Mouse (Mus musculus): ENCODE measurements at regions not wholly inside any gene's neighbourhood (a gene's known extent, or its start where the extent isn't known, plus 50 kb on each side); places are given as distances from the start of the nearest gene placed in this dataset.
A peak's percentile ranks its signal among the peaks of the same experiment; 100 is the strongest.

DNA sequence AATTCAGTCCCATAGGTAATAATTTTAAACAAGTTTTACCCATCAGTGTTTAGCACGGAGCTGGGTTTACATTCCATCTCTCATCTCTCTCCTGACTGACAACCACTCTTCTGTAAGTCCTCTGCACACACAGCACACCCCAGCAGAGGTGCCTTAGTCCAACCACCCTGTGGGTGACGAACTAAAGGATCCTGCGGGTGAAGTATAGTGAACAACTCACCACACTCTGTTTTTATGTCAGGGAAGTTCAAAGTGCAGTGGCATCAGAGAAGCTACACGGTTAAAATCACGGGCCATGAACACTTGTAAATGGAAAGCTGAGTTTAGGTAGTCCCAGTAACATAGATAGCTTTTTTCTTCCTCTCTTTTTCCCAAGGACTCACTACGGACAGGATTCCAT lies 157.1 kb downstream of the Dyrk2 start:
- no peak overlapping the region for H3K4me2 ChIP-seq (replicated peaks; ENCODE audit: low read depth, low read length)
- no peaks in the 10 kb centered on the region for H3K27me3 ChIP-seq (ENCODE audit: insufficient read depth, low read length)
- H3K36me3 ChIP-seq (ENCODE audit: insufficient read depth, low read length): no peaks in the 10 kb centered on the region
- no peaks in the 10 kb centered on the region for H3K9me3 ChIP-seq (ENCODE audit: low read length)
- peaks cover 10% of the 10 kb centered on the region; the same call in 1 of the 2 replicates for H3K4me1 ChIP-seq (ENCODE audit: insufficient read depth, low read length)
- no peak overlapping the region for H3K4me3 ChIP-seq (ENCODE audit: low read length)
- WGBS: 58% methylated on average over 6 of the region's 6 CpGs
- no peak overlapping the region for H3K9ac ChIP-seq (replicated peaks; ENCODE audit: low read length)
- H3K27ac ChIP-seq (ENCODE audit: low read length): no peak overlapping the region
- no peak for ATAC-seq (ENCODE audit: low FRiP score, low TSS enrichment)

GRCm38 (mm10) chr10:118714179-118714581 lies 155.8 kb downstream of the Dyrk2 start:
- WGBS: 81% methylated on average over 17 of the region's 17 CpGs
- Histone ChIP-seq H3K4me1 (ENCODE audit: insufficient read depth, low read length) (peaks cover 10% of the 10 kb centered on the region; the same call in 1 of the 2 replicates), H3K9me3 (ENCODE audit: low read length) (no peaks in the 10 kb centered on the region), H3K9ac (replicated peaks; ENCODE audit: low read length) (no peak overlapping the region), H3K36me3 (ENCODE audit: insufficient read depth, low read length) (no peaks in the 10 kb centered on the region), H3K27me3 (ENCODE audit: insufficient read depth, low read length) (no peaks in the 10 kb centered on the region), H3K27ac (ENCODE audit: low read length) (no peak overlapping the region), H3K4me2 (replicated peaks; ENCODE audit: low read depth, low read length) (no peak overlapping the region), H3K4me3 (ENCODE audit: low read length) (no peak overlapping the region)
- no peak for ATAC-seq (ENCODE audit: low FRiP score, low TSS enrichment)

DNA sequence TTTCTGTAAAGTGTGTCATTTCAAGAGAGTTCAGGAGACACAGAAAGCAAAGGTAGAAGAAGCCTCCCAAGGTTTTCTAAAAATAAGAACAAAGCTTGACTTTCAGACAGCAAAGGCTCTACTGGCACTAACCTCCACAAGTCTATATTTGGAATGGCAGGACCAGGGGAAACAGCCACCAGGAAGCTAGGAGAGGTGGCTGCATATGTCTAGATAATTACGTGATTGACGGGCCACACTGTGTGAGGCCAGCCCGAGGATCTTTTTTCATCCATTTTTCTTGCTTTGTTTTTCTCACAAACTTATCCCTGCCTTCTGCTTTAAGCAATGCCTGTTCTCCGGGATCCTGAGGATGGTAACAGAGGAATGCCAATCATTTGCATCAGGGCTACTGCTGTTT lies 155.4 kb downstream of the Dyrk2 start:
- Histone ChIP-seq H3K36me3 (ENCODE audit: insufficient read depth, low read length) (no peaks in the 10 kb centered on the region), H3K27ac (ENCODE audit: low read length) (no peak overlapping the region), H3K27me3 (ENCODE audit: insufficient read depth, low read length) (no peaks in the 10 kb centered on the region), H3K9me3 (ENCODE audit: low read length) (no peaks in the 10 kb centered on the region), H3K4me2 (replicated peaks; ENCODE audit: low read depth, low read length) (no peak overlapping the region), H3K4me1 (ENCODE audit: insufficient read depth, low read length) (peaks cover 10% of the 10 kb centered on the region; the same call in 1 of the 2 replicates), H3K9ac (replicated peaks; ENCODE audit: low read length) (no peak overlapping the region), H3K4me3 (ENCODE audit: low read length) (no peak overlapping the region)
- ATAC-seq (ENCODE audit: low FRiP score, low TSS enrichment): no peak
- 83% methylated on average over 4 of the region's 4 CpGs for WGBS

- Histone ChIP-seq H3K9ac (replicated peaks; ENCODE audit: low read length) (no peak overlapping the region), H3K27ac (ENCODE audit: low read length) (no peak overlapping the region), H3K27me3 (ENCODE audit: insufficient read depth, low read length) (no peaks in the 10 kb centered on the region), H3K36me3 (ENCODE audit: insufficient read depth, low read length) (no peaks in the 10 kb centered on the region), H3K4me3 (ENCODE audit: low read length) (no peak overlapping the region), H3K9me3 (ENCODE audit: low read length) (no peaks in the 10 kb centered on the region), H3K4me2 (replicated peaks; ENCODE audit: low read depth, low read length) (no peak overlapping the region), H3K4me1 (ENCODE audit: insufficient read depth, low read length) (0 out of 2 replicates have a peak, but pooled peaks cover 3% of the 10 kb centered on the region)
- 32% methylated on average over 1 of the region's 1 CpGs for WGBS
- no peak for ATAC-seq (ENCODE audit: low FRiP score, low TSS enrichment)
Measured at GRCm38 (mm10) chr10:118720630-118721029, 149.4 kb downstream of the Dyrk2 start.

- no peaks in the 10 kb centered on the region for H3K27me3 ChIP-seq (ENCODE audit: insufficient read depth, low read length)
- H3K4me2 ChIP-seq (replicated peaks; ENCODE audit: low read depth, low read length): no peak overlapping the region
- no peaks in the 10 kb centered on the region for H3K9me3 ChIP-seq (ENCODE audit: low read length)
- H3K36me3 ChIP-seq (ENCODE audit: insufficient read depth, low read length): no peaks in the 10 kb centered on the region
- 39% methylated on average over 5 of the region's 5 CpGs for WGBS
- H3K4me3 ChIP-seq (ENCODE audit: low read length): no peak overlapping the region
- H3K27ac ChIP-seq (ENCODE audit: low read length): no peak overlapping the region
- ATAC-seq (ENCODE audit: low FRiP score, low TSS enrichment): 0 out of 2 replicates have a peak, but pooled peaks have one; percentile 49
- H3K9ac ChIP-seq (replicated peaks; ENCODE audit: low read length): no peak overlapping the region
- 0 out of 2 replicates have a peak, but pooled peaks cover 3% of the 10 kb centered on the region for H3K4me1 ChIP-seq (ENCODE audit: insufficient read depth, low read length)
Measured at GRCm38 (mm10) chr10:118722132-118722551, 147.9 kb downstream of the Dyrk2 start.

GRCm38 (mm10) chr10:118722671-118723070 lies 147.3 kb downstream of the Dyrk2 start:
- Histone ChIP-seq H3K36me3 (ENCODE audit: insufficient read depth, low read length) (no peaks in the 10 kb centered on the region), H3K4me2 (replicated peaks; ENCODE audit: low read depth, low read length) (no peak overlapping the region), H3K4me3 (ENCODE audit: low read length) (no peak overlapping the region), H3K9me3 (ENCODE audit: low read length) (no peaks in the 10 kb centered on the region), H3K9ac (replicated peaks; ENCODE audit: low read length) (no peak overlapping the region), H3K4me1 (ENCODE audit: insufficient read depth, low read length) (0 out of 2 replicates have a peak, but pooled peaks cover 3% of the 10 kb centered on the region), H3K27me3 (ENCODE audit: insufficient read depth, low read length) (no peaks in the 10 kb centered on the region), H3K27ac (ENCODE audit: low read length) (no peak overlapping the region)
- ATAC-seq (ENCODE audit: low FRiP score, low TSS enrichment): no peak
- WGBS: 72% methylated on average over 3 of the region's 3 CpGs

DNA sequence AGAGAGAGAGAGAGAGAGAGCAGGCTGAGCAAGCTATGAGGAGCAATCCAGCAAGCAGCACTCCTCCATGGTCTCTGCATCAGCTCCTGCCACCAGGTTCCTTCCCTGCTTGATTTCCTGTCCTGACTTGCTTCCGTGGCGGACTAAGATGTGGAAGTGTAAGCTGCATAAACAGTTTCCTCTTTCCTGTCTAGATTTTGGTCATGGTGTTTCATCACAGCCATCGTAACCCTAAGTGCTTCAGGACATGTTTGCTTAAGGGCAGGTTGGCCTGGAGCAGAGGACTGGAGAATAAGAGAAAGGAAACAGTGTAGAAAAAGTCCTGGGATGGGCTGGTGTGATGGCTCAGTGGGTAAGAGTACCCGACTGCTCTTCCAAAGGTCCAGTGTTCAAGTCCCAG lies 133.9 kb downstream of the Dyrk2 start:
- no peaks in the 10 kb centered on the region for H3K27me3 ChIP-seq (ENCODE audit: insufficient read depth, low read length)
- no peak overlapping the region for H3K4me2 ChIP-seq (replicated peaks; ENCODE audit: low read depth, low read length)
- no peaks in the 10 kb centered on the region for H3K36me3 ChIP-seq (ENCODE audit: insufficient read depth, low read length)
- no peaks in the 10 kb centered on the region for H3K4me1 ChIP-seq (ENCODE audit: insufficient read depth, low read length)
- no peak overlapping the region for H3K9ac ChIP-seq (replicated peaks; ENCODE audit: low read length)
- 79% methylated on average over 4 of the region's 4 CpGs for WGBS
- H3K9me3 ChIP-seq (ENCODE audit: low read length): no peaks in the 10 kb centered on the region
- H3K27ac ChIP-seq (ENCODE audit: low read length): no peak overlapping the region
- no peak for ATAC-seq (ENCODE audit: low FRiP score, low TSS enrichment)
- H3K4me3 ChIP-seq (ENCODE audit: low read length): no peak overlapping the region

DNA sequence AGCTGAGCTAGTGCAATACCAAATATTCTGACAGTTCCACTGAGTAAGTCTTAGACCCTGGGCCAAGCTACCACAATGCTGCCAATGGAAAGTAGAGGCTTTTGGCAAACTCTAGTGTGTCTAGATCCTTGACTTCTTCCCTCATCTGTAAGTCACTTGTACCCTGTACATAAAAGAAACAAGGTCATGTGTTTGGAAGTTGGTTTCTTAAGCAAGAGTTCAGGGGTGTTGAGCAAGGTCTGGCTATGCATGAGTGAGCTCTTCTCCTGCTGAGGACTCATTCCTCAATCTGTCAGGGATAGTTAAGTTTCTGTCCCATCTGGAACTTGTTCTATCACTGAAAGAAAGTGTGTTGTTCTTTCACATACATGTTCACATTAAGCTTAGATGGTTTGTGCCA lies 132.9 kb downstream of the Dyrk2 start:
- H3K4me1 ChIP-seq (ENCODE audit: insufficient read depth, low read length): no peaks in the 10 kb centered on the region
- no peak overlapping the region for H3K9ac ChIP-seq (replicated peaks; ENCODE audit: low read length)
- no peak for ATAC-seq (ENCODE audit: low FRiP score, low TSS enrichment)
- H3K4me3 ChIP-seq (ENCODE audit: low read length): no peak overlapping the region
- no peaks in the 10 kb centered on the region for H3K9me3 ChIP-seq (ENCODE audit: low read length)
- H3K4me2 ChIP-seq (replicated peaks; ENCODE audit: low read depth, low read length): no peak overlapping the region
- no peaks in the 10 kb centered on the region for H3K27me3 ChIP-seq (ENCODE audit: insufficient read depth, low read length)
- H3K36me3 ChIP-seq (ENCODE audit: insufficient read depth, low read length): no peaks in the 10 kb centered on the region
- no peak overlapping the region for H3K27ac ChIP-seq (ENCODE audit: low read length)

- 75% methylated on average over 10 of the region's 10 CpGs for WGBS
- no peak for ATAC-seq (ENCODE audit: low FRiP score, low TSS enrichment)
- Histone ChIP-seq H3K9me3 (ENCODE audit: low read length) (no peaks in the 10 kb centered on the region), H3K36me3 (ENCODE audit: insufficient read depth, low read length) (no peaks in the 10 kb centered on the region), H3K4me1 (ENCODE audit: insufficient read depth, low read length) (no peaks in the 10 kb centered on the region), H3K27me3 (ENCODE audit: insufficient read depth, low read length) (no peaks in the 10 kb centered on the region), H3K9ac (replicated peaks; ENCODE audit: low read length) (no peak overlapping the region), H3K4me3 (ENCODE audit: low read length) (no peak overlapping the region), H3K4me2 (replicated peaks; ENCODE audit: low read depth, low read length) (no peak overlapping the region), H3K27ac (ENCODE audit: low read length) (no peak overlapping the region)
Measured at GRCm38 (mm10) chr10:118739849-118740481, 130.0 kb downstream of the Dyrk2 start.

DNA sequence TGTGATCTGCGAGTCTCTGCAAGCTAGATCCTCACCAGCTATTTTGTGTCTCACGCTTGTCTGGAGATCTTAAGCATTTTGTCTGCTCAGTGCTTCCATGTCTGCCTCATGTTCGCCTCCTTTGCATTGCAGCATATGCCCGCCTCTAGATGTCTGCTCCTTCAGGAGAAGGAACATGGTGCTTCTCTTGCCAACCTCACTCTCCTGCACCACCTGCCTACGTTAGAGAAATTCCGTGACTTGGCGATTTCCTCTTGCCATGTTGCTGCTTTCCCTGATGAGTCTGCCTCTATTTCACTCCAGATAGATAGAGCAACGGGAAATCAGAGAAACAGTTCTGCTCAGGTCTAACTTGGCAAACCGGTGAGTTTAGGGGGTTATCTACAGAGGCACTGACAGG lies 126.2 kb downstream of the Dyrk2 start:
- no peak overlapping the region for H3K4me2 ChIP-seq (replicated peaks; ENCODE audit: low read depth, low read length)
- no peaks in the 10 kb centered on the region for H3K36me3 ChIP-seq (ENCODE audit: insufficient read depth, low read length)
- peaks cover 10% of the 10 kb centered on the region for H3K4me1 ChIP-seq (ENCODE audit: insufficient read depth, low read length)
- no peak overlapping the region for H3K4me3 ChIP-seq (ENCODE audit: low read length)
- no peaks in the 10 kb centered on the region for H3K9me3 ChIP-seq (ENCODE audit: low read length)
- WGBS: 90% methylated on average over 9 of the region's 9 CpGs
- no peak overlapping the region for H3K27ac ChIP-seq (ENCODE audit: low read length)
- no peaks in the 10 kb centered on the region for H3K27me3 ChIP-seq (ENCODE audit: insufficient read depth, low read length)
- H3K9ac ChIP-seq (replicated peaks; ENCODE audit: low read length): no peak overlapping the region
- ATAC-seq (ENCODE audit: low FRiP score, low TSS enrichment): no peak
